Mouse (Mus musculus): Measurements from ENCODE around the gene Sec61b.
A peak's percentile ranks its signal among the peaks of the same experiment; 100 is the strongest.

The Sec61b gene

GRCm38 (mm10) chr4:47473968-47474729 is at the start of gene Sec61b, which contains the start of gene Alg2:
Gene Sec61b (plus strand): TSS chr4:47474658.
Gene Alg2 (minus strand): TSS chr4:47474333.
- DNase-seq (ENCODE audit: low read depth) = peak; percentile 100

- no peak for DNase-seq (ENCODE audit: low read depth)
Observed at GRCm38 (mm10) chr4:47425247-47425830, 49.1 kb upstream of the Sec61b start.

DNA sequence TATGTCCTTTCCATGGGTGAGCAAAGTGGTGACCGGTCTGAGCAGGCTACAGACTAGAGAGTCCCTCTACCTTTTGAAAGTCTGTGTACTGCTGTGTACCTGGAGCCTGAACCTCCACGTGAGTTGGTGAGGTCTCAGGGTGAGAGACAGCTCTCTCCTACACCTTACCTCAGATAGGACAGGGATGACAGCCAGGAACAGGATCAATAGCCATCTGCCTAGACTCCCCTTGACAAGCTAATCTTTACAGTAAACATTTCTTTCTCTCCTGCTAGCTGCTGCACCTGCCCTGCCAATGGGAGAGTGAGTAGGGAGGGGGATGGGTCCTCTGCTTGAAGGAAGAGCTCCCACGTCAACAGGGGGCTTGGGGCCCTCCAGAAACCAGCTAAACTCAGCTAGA is 46.9 kb upstream of the Sec61b start:
- no peak for DNase-seq (ENCODE audit: low read depth)

DNA sequence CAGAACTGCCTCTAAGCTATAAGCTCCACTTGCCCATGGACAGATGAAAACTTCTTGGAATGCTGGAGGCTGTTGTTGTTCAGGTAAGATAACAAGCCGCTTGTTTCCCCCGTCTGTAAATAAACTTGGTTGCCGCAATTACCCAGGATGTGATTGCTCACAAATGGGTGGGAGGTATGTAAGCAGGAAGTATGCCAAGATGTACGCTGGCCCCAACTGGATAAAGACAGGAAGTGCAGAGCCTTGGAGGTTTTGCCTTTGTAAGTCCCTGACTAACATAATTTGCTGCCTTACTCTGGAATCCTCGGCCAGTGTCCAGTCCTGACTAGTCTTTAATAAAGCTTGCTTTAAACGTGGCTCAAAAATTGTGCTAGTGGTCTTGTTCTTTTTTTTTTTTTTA is 43.9 kb upstream of the Sec61b start:
- DNase-seq (ENCODE audit: low read depth) = no peak

DNA sequence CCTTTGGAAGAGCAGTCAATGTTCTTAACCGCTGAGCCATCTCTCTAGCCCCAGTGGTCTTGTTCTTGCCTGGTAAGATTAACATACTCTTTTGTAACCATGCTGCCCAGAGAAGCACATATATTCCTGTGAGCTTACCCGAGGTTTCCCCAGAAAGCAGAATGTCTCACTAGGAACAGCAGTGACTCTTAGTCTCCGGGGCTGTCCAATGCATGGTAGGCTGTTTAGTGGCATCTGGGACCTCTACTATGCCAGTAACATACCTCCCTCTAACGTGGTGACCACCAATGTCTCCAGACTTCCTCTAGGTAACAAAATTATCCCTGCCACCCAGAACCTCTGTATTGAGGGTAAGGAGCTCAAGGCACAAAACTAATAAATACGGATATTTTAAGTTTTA is 43.4 kb upstream of the Sec61b start:
- DNase-seq (ENCODE audit: low read depth) = no peak

- DNase-seq (ENCODE audit: low read depth) = no peak
Observed at GRCm38 (mm10) chr4:47432766-47433165, 41.7 kb upstream of the Sec61b start.

- DNase-seq (ENCODE audit: low read depth) = no peak
Observed at GRCm38 (mm10) chr4:47435131-47435530, 39.3 kb upstream of the Sec61b start.

GRCm38 (mm10) chr4:47435566-47436360 is 38.7 kb upstream of the Sec61b start:
- no peak for DNase-seq (ENCODE audit: low read depth)

DNA sequence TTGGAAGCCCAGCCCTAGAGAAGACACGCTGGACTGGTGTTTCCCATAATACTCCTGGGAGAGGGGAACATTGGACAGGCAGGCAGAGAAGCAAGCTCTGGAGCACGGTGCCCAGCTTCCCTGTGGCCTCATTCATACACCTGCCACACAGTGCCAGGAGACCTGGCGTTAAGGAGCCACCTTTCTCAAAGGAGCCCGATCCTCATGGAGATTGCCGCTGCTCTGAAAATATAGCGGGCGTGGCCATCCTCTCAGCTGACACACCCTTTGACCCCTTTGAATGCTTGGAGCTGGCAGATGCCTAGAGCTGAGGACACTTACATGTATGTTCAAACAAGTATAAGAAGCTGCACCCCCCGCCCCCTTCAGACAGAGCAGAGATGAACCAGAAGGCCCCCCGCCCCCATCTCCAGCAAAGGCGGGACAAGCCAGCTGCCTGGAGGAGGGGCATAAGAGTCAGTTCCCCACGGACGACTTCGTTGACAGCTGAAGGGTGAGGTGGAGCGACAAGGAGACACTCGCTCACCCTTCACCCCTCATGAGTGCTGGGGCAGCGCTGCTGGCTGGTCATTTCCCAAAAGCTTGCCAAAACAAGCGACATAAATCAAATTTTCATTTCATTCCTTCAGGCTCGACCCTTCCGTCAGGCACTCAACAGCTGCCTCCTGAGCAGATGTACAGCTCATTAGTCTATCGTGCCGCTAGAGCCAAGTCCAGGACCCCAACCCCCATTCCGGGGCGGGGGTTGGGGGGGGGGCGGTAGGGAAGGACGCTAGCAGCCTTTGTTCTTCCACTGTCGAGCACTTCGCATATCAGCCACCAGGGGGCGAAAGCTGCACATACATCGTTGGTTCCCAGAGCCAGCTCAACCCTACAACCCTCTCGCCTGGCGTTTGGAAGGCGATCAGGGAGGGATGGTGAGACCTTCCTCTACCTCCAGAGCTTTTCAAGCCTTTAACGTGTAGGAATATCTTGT is 36.8 kb upstream of the Sec61b start:
- peak; percentile 85 for DNase-seq (ENCODE audit: low read depth)

GRCm38 (mm10) chr4:47438956-47439355 is 35.5 kb upstream of the Sec61b start:
- no peak for DNase-seq (ENCODE audit: low read depth)

GRCm38 (mm10) chr4:47440951-47441350 is 33.5 kb upstream of the Sec61b start:
- no peak for DNase-seq (ENCODE audit: low read depth)

GRCm38 (mm10) chr4:47448526-47448925 is 25.9 kb upstream of the Sec61b start:
- no peak for DNase-seq (ENCODE audit: low read depth)

DNA sequence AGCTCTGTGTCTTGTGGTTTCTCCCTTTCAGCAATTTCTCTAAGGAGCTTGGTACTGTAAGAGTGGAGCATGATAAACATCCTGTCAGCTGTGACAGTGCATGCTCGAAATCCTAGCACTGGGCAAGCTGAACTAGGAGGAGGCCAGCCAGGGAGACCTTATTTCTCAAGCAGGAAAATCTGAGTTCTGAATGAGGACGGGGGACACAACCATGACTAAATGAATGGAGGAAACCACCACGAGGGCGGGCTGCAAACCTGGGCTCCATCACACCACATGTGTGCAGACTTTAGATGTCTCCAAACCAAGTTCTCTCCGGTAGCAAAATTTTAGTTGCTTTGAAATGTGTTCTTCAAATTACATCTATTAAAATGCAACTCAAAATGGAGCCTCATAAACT is 25.3 kb upstream of the Sec61b start:
- DNase-seq (ENCODE audit: low read depth) = no peak

DNA sequence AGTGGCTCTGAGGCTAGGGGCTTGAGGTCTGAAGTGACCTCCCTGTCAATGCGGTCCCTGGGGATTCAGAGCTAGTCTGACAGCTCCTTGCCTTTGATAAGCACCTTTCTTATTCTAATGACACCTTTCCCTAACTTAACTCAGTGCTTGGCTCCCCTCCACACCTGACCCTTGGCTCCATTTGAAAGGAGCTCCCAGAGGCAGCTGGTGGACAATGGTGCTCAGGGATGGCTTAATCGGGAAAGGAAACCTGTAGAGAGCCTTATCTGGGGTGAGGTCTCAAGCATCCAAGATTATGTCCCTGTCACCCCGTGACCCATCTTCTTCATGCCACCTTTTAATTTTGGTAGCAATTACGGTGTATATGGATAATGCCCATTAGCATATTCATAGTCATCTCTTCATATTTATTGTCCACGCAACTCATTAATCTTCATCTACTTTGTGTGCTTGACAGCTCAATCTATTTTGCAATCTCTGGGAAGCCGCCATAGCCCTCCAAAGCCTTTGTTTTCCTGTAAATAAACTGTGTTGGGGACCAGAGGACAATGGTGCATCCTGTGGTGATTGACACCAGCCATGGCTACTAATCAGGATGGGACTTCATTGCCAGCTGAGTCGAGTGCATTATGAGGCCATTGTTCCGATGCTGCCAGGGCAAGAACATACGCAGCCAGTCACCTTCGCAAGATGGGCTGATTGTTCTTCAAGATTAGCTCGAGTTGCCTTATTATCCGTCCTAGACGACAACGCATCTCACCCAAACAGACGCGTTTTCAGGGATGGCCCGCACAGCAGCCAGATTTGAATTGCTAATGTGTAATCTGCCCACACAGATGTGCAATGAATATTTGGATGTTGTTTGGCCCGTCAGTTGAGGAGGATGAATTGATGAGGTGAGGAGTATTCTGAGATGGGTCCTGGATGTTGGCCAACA is 24.6 kb upstream of the Sec61b start:
- DNase-seq (ENCODE audit: low read depth) = no peak

GRCm38 (mm10) chr4:47467196-47467595 is 7.3 kb upstream of the Sec61b start:
- no peak for DNase-seq (ENCODE audit: low read depth)

- DNase-seq (ENCODE audit: low read depth) = no peak
Observed at GRCm38 (mm10) chr4:47473586-47473967, 881 bp upstream of the Sec61b start.

- peak; percentile 18 for DNase-seq (ENCODE audit: low read depth)
Observed at GRCm38 (mm10) chr4:47474730-47475643, 529 bp downstream of the Sec61b start.

DNA sequence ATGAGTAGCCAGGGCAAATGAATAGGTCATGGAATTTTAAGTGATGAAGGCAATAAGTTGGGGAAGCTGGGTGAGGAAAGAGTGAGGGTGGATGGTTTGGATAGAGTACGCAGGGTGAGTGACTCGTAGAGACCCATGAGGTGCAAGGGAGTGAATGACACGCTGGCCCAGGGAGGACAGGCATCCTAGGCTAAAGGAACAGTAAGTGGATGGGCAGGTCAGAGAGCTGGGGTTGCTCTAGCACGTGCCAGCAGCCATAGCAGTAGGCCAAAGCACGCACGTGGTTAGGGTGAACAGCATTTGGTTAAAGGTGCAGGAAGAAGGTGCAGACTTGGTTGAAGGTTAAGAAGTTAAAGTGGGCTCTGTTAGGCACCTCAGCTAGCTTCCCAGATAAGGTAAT is 3.1 kb downstream of the Sec61b start:
- no peak for DNase-seq (ENCODE audit: low read depth)

- DNase-seq (ENCODE audit: low read depth) = no peak
Observed at GRCm38 (mm10) chr4:47480095-47480494, 5.6 kb downstream of the Sec61b start.

GRCm38 (mm10) chr4:47480576-47480975 is 6.1 kb downstream of the Sec61b start:
- no peak for DNase-seq (ENCODE audit: low read depth)

All from naive thymus-derived CD4-positive, alpha-beta T cell, adult 2 months (primary cell).